Mouse (Mus musculus) embryonic facial prominence, embryonic 13.5 days (tissue): ENCODE results near the gene Olfr1426. TPM values are rescaled to one million over a fixed set of nuclear protein-coding genes. Genes with fewer than 3 reads are reported as not detected.

Experiments used
- ATAC-seq: fragments of 200-750 bp; cut with Nextera tagmentation; 2 replicates; pipeline ENCODE4 v1.8.0; 2017; ENCODE audit warnings: low read depth; ENCODE audit not compliant: insufficient number of reproducible peaks, insufficient read depth, low FRiP score, low TSS enrichment
- H3K27ac ChIP-seq: fragments of 300-500 bp; sonication (generic); 2 replicates; pipeline ENCODE4 v1.5.1; 2015; ENCODE audit warnings: moderate library complexity, mild to moderate bottlenecking, inconsistent platforms
- H3K27me3 ChIP-seq: fragments of 300-500 bp; sonication (generic); 2 replicates; pipeline ENCODE4 v1.6.1; 2015; ENCODE audit warnings: mild to moderate bottlenecking, inconsistent platforms
- H3K36me3 ChIP-seq: fragments of 300-500 bp; sonication (generic); 2 replicates; pipeline ENCODE4 v1.6.1; 2015; ENCODE audit warnings: mild to moderate bottlenecking, inconsistent platforms
- H3K4me1 ChIP-seq: fragments of 300-500 bp; sonication (generic); 2 replicates; pipeline ENCODE4 v1.6.1; 2015; ENCODE audit warnings: inconsistent platforms
- H3K4me2 ChIP-seq: fragments of 300-500 bp; sonication (generic); 2 replicates; pipeline ENCODE4 v1.6.1; 2015; ENCODE audit warnings: moderate library complexity, mild to moderate bottlenecking, inconsistent platforms
- H3K4me3 ChIP-seq: fragments of 300-500 bp; sonication (generic); 2 replicates; pipeline ENCODE4 v1.5.1; 2015; ENCODE audit warnings: mild to moderate bottlenecking, inconsistent platforms
- H3K9ac ChIP-seq: fragments of 300-500 bp; sonication (generic); 2 replicates; pipeline ENCODE4 v1.6.1; 2015; ENCODE audit warnings: mild to moderate bottlenecking, inconsistent platforms
- H3K9me3 ChIP-seq: fragments of 300-500 bp; sonication (generic); 2 replicates; pipeline ENCODE4 v1.6.1; 2016; ENCODE audit warnings: inconsistent platforms
- WGBS: fragments of 180-500 bp; shearing (Covaris S2); methylation state at CpG from one replicate; pipeline ENCODE4 v1.1.7; 2015; ENCODE audit warnings: mixed read lengths; 5-methylcytosine and 5-hydroxymethylcytosine counted together
- polyA plus RNA-seq: library from polyadenylated mRNA; unstranded; fragments of >200 nt; fragmentation: Nextera tagmentation; extraction: Ambion mirVana; gene quantifications from 2 replicates; pipeline ENCODE4 v1.2.1, GENCODE M21; 2015

Olfr1426 gene
- polyA plus RNA-seq, 1 experiment from 2014 or later, result not detected

GRCm38 (mm10) chr19:12043163-12043562 lies 48.6 kb downstream of the Olfr1426 start:
- Histone ChIP-seq H3K4me2 (no peak overlapping the region), H3K9ac (no peak overlapping the region), H3K4me1 (no peaks in the 10 kb centered on the region), H3K36me3 (no peaks in the 10 kb centered on the region), H3K27ac (no peak overlapping the region), H3K27me3 (no peaks in the 10 kb centered on the region), H3K9me3 (no peaks in the 10 kb centered on the region), H3K4me3 (no peak overlapping the region)
- no peak for ATAC-seq
- WGBS, result 91% methylated on average over 5 of the region's 5 CpGs

- Histone ChIP-seq H3K9ac (no peak within 1 kb of the TSS), H3K36me3 (no peaks in the 10 kb centered on the region), H3K27ac (no peak within 1 kb of the TSS), H3K9me3 (no peaks in the 10 kb centered on the region), H3K27me3 (no peaks in the 10 kb centered on the region), H3K4me3 (no peak within 1 kb of the TSS), H3K4me1 (no peaks in the 10 kb centered on the region), H3K4me2 (no peak within 1 kb of the TSS)
- no peak for ATAC-seq
- 47% methylated on average over 2 of the region's 2 CpGs for WGBS
Measured at GRCm38 (mm10) chr19:12041217-12041616, 50.6 kb downstream of the Olfr1426 start, which contains the start of gene Olfr1423. Olfr1423 (minus strand) TSS chr19:12041317.

- Histone ChIP-seq H3K36me3 (no peaks in the 10 kb centered on the region), H3K27me3 (no peaks in the 10 kb centered on the region), H3K27ac (no peak overlapping the region), H3K4me3 (no peak overlapping the region), H3K9ac (no peak overlapping the region), H3K4me2 (no peak overlapping the region), H3K4me1 (no peaks in the 10 kb centered on the region), H3K9me3 (no peaks in the 10 kb centered on the region)
- no peak for ATAC-seq
Measured at GRCm38 (mm10) chr19:12037727-12038126, 54.1 kb downstream of the Olfr1426 start.

Other genes with a start within 250 kb of the Olfr1426 start
- gene Olfr1418, start 230.9 kb downstream of the Olfr1426 start, polyA plus RNA-seq, result not detected in 2 replicates
- gene Olfr1419, start 216.9 kb downstream of the Olfr1426 start, polyA plus RNA-seq, result not detected in 2 replicates
- 0.37 TPM in 1 of 2 replicates, not detected in the other for gene Olfr1420, start 205.4 kb downstream of the Olfr1426 start, polyA plus RNA-seq
- gene Patl1, start 179.6 kb downstream of the Olfr1426 start, polyA plus RNA-seq, result 18.9 and 20.5 TPM in 2 replicates
- gene Osbp, start 126.1 kb downstream of the Olfr1426 start, polyA plus RNA-seq, result 5.0 and 7.0 TPM in 2 replicates
- gene Olfr1423, start 50.7 kb downstream of the Olfr1426 start, polyA plus RNA-seq, result not detected in 2 replicates
- not detected in 2 replicates for gene Olfr1424, start 29.3 kb downstream of the Olfr1426 start, polyA plus RNA-seq
- not detected in 2 replicates for gene Olfr1425, start 14.3 kb downstream of the Olfr1426 start, polyA plus RNA-seq
- not detected in 2 replicates for gene Olfr1427, start 11.3 kb upstream of the Olfr1426 start, polyA plus RNA-seq
- gene Olfr1428, start 23.9 kb upstream of the Olfr1426 start, polyA plus RNA-seq, result not detected in 2 replicates
- not detected in 2 replicates for gene Olfr76, start 31.2 kb upstream of the Olfr1426 start, polyA plus RNA-seq
- not detected in 2 replicates for gene Olfr1555-ps1, start 78.1 kb upstream of the Olfr1426 start, polyA plus RNA-seq
- gene Olfr1431, start 108.6 kb upstream of the Olfr1426 start, polyA plus RNA-seq, result not detected in 2 replicates
- not detected in 2 replicates for gene Olfr1432, start 140.6 kb upstream of the Olfr1426 start, polyA plus RNA-seq
- not detected in 2 replicates for gene Olfr262, start 149.6 kb upstream of the Olfr1426 start, polyA plus RNA-seq
- gene Olfr235, start 169.0 kb upstream of the Olfr1426 start, polyA plus RNA-seq, result 0.19 TPM in 1 of 2 replicates, not detected in the other
- 0.47 TPM in 1 of 2 replicates, not detected in the other for gene Olfr1434, start 187.8 kb upstream of the Olfr1426 start, polyA plus RNA-seq
- gene Olfr1436, start 207.1 kb upstream of the Olfr1426 start, polyA plus RNA-seq, result not detected in 2 replicates
- gene Olfr1437, start 233.1 kb upstream of the Olfr1426 start, polyA plus RNA-seq, result 0.07 TPM in 1 of 2 replicates, not detected in the other
- gene Olfr1438-ps1, start 243.9 kb upstream of the Olfr1426 start, polyA plus RNA-seq, result not detected in 2 replicates